Mouse (Mus musculus) urinary bladder, postnatal 0 days (tissue): ENCODE measurements around the gene Ccer1. TPM values are rescaled to one million over a fixed set of nuclear protein-coding genes. Genes with fewer than 3 reads are reported as not detected.

Experiments used
- polyA plus RNA-seq: library from polyadenylated mRNA; unstranded; fragments of >200 nt; fragmentation: Nextera tagmentation; extraction: Ambion mirVana; gene quantifications from 2 replicates; pipeline ENCODE4 v1.2.1, GENCODE M21; 2015

Ccer1 gene
- polyA plus RNA-seq = not detected in 2 replicates

DNA sequence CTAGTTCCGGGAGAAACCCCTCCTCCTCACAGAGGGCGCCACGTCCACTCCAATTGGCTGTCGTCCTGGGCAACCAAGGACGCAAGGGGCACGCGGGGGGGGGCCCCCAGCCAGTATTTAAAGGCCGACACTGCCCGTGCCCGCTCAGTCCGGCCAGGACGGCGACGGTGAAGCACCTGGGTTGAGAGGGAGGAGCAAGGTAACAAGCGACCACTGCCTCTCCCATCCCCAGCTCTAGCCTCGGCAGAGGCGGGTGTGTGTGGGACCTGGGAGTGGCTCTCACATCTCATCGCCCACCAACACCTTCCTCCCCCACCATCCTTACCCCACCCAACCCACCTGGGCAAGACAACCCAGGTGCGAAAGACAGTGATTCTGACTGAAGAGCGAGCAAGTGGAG, at the start of gene Ccer1:
Gene Ccer1, plus strand, starts transcription at position 147 of the 400 bp plus-strand sequence.

GRCm38 (mm10) chr10:97643768-97644167, 49.1 kb upstream of the Ccer1 start, which contains the start of gene Epyc:
Gene Epyc, plus strand, starts transcription at chr10:97644068.

GRCm38 (mm10) chr10:97726655-97727054, 33.8 kb downstream of the Ccer1 start, which contains the start of gene C030005K15Rik:
Gene C030005K15Rik, minus strand, starts transcription at chr10:97726755.

Other genes with a start within 250 kb of the Ccer1 start
- gene Dcn, start 213.4 kb upstream of the Ccer1 start, polyA plus RNA-seq = 1,361 and 1,488 TPM in 2 replicates
- gene Lum, start 127.9 kb upstream of the Ccer1 start, polyA plus RNA-seq = 232 and 281 TPM in 2 replicates
- gene Kera, start 86.2 kb upstream of the Ccer1 start, polyA plus RNA-seq = 0.22 and 0.26 TPM in 2 replicates
- gene Epyc, start 49.0 kb upstream of the Ccer1 start, polyA plus RNA-seq = 0.30 and 0.35 TPM in 2 replicates
- gene C030005K15Rik, start 33.7 kb downstream of the Ccer1 start, polyA plus RNA-seq = not detected in 2 replicates